Mouse (Mus musculus) liver, adult 2 months (tissue): ENCODE results near the gene Pla2g2e. TPM values are rescaled to one million over a fixed set of nuclear protein-coding genes. Genes with fewer than 3 reads are reported as not detected.
"Not testable (repeated sequence)": the region's sequence is repeated elsewhere in the genome, so short reads cannot be mapped to it uniquely, and the experiment has no call there.

Experiments used
- DNase-seq: peaks from one replicate; pipeline ENCODE4 v3.0.0-alpha.2; 2011; ENCODE audit warnings: low read depth, low spot score; ENCODE audit errors: extremely low read depth
- H3K27ac ChIP-seq: fragments of 200-500 bp; replicated peaks from 2 replicates; pipeline ENCODE4 v1.5.1; 2012; ENCODE audit warnings: low read depth, mild to moderate bottlenecking, control low read depth, inconsistent platforms, low read length; ENCODE audit not compliant: insufficient read depth
- H3K27me3 ChIP-seq: fragments of 200-500 bp; 2 replicates; pipeline ENCODE4 v1.6.1; 2012; ENCODE audit warnings: mild to moderate bottlenecking, moderate library complexity, low read length, inconsistent platforms; ENCODE audit not compliant: control insufficient read depth, insufficient read depth
- H3K36me3 ChIP-seq: fragments of 200-500 bp; 2 replicates; pipeline ENCODE4 v1.6.1; 2012; ENCODE audit warnings: low read length, inconsistent platforms; ENCODE audit not compliant: control insufficient read depth, insufficient read depth
- H3K4me1 ChIP-seq: fragments of 200-500 bp; 2 replicates; pipeline ENCODE4 v1.6.1; 2011; ENCODE audit warnings: low read length; ENCODE audit not compliant: control insufficient read depth, insufficient read depth
- H3K4me3 ChIP-seq: fragments of 200-500 bp; 2 replicates; pipeline ENCODE4 v1.5.1; 2011; ENCODE audit warnings: low read depth, mild to moderate bottlenecking, control low read depth, low read length, moderate library complexity; ENCODE audit not compliant: insufficient read depth
- H3K79me2 ChIP-seq: fragments of 200-500 bp; 2 replicates; pipeline ENCODE4 v1.6.1; 2012; ENCODE audit warnings: inconsistent platforms, mild to moderate bottlenecking, low read length, moderate library complexity; ENCODE audit not compliant: control insufficient read depth, insufficient read depth
- H3K9ac ChIP-seq: fragments of 200-500 bp; 2 replicates; pipeline ENCODE4 v1.6.1; 2012; ENCODE audit warnings: low read depth, mild to moderate bottlenecking, control low read depth, inconsistent platforms, low read length
- CTCF ChIP-seq: fragments of 200-500 bp; IDR thresholded peaks from 2 replicates; pipeline ENCODE4 v1.5.1; 2011; ENCODE audit warnings: low read depth, low read length, control low read depth
- POLR2A ChIP-seq: fragments of 200-500 bp; IDR thresholded peaks from 2 replicates; pipeline ENCODE4 v1.6.1; 2011; ENCODE audit warnings: low read length, control low read depth; ENCODE audit not compliant: insufficient read depth; ENCODE audit errors: extremely low read depth
- WGBS: fragments of 180-500 bp; shearing (Covaris S2); methylation state at CpG from one replicate; pipeline ENCODE4 v1.1.7; 2018; 5-methylcytosine and 5-hydroxymethylcytosine counted together
- polyA plus RNA-seq: library from polyadenylated mRNA; depleted of rRNA; stranded (reverse); fragments of >200 nt; gene quantifications from 2 replicates; pipeline ENCODE4 v1.2.3, GENCODE M21; 2012
- total RNA-seq: library from RNA; depleted of rRNA; stranded (reverse); fragments of >200 nt; gene quantifications from 2 replicates; pipeline ENCODE4 v1.2.3, GENCODE M21; 2014

Gene Pla2g2e
- total and polyA plus RNA-seq, 2 experiments: not detected

DNA sequence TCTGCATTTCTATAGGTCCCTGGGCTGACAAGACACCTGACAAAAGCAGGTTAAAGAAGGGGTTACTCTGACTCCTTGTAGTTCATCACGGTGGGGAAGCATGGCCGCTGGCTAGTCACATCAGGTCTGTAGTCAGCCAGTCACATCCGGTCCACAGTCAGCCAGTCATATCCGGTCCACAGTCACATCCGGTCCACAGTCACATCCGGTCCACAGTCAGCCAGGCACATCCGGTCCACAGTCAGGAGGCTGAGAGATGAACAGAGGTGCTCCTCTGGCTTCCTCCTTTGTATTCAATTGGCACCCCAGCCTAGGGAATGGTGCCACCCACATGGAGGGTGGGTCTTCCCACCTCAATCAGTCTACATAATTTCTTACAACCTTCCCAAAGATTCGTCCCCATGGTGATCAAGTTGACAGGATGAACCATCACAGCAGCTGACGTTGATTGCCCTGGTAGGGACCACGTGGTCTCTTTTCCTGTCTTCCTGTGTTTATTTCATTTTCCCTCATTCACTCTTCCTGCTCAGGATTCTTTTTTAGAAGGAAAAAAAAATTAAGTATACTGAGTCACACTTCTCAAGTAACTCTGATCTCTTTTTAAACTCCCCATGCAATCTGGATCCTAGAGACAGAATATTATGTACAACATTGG, 14.3 kb upstream of the Pla2g2e start, which contains the start of gene Pla2g5:
Gene Pla2g5, minus strand, starts transcription at position 139 of the 655 bp plus-strand sequence.
- Histone ChIP-seq H3K4me3 (no peak within 1 kb of the TSS), H3K9ac (no peak within 1 kb of the TSS), H3K27me3 (0 out of 2 replicates have a peak, but pooled peaks cover under 1% of the 10 kb centered on the region), H3K79me2 (no peaks in the 10 kb centered on the region), H3K4me1 (no peaks in the 10 kb centered on the region), H3K27ac (no peak within 1 kb of the TSS), H3K36me3 (no peaks in the 10 kb centered on the region)
- 64% methylated on average over 10 of the region's 10 CpGs for WGBS
- DNase-seq: no peak
- TF ChIP-seq CTCF (no peak), POLR2A (no peak)

DNA sequence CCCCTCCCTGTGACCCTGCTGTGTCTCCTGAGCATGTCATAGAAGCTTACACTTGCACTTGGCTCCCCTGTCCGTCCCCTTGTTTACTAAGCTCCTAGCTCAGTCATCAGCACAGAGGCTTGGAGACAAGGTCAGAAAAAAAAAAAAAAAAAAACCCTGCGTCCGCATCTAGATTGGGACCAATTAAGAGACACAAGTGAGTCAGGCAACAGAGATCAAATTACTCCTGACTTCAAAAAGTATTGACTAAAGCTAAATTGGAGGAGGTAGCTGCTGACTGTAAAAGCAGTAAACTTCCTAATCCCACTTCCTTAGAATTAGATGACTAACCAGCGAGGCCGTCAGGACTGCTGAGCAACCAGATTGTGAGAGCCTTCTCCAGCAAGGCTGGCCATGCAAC, 12.7 kb upstream of the Pla2g2e start:
- DNase-seq: no peak
- Histone ChIP-seq H3K9ac (no peak overlapping the region), H3K4me1 (no peaks in the 10 kb centered on the region), H3K4me3 (no peak overlapping the region), H3K27ac (no peak overlapping the region), H3K36me3 (no peaks in the 10 kb centered on the region), H3K27me3 (no peaks in the 10 kb centered on the region), H3K79me2 (no peaks in the 10 kb centered on the region)
- TF ChIP-seq CTCF (no peak), POLR2A (no peak)
- 30% methylated on average over 5 of the region's 5 CpGs for WGBS

DNA sequence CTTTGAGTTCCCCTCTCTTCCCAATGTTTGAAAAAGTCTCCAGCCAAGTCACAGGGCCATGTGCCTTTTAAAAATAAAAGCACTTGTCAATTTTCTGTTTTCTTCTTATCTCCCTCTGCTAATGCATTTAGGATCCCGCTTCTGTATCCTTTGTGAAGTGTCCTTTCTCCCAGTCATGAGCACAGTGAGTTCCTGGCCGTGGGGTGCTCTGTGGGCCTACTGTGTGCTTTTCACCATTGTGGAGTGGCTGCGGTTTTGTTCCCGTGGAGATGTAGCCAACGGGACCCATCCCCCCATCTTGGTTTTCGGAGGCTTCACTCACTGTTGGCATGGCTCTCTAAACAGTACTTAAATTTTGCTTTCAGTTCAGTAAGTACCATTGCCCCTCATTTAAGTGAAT, 11.8 kb upstream of the Pla2g2e start:
- no peak overlapping the region for H3K27ac ChIP-seq
- 56% methylated on average over 6 of the region's 6 CpGs for WGBS
- no peaks in the 10 kb centered on the region for H3K27me3 ChIP-seq
- H3K9ac ChIP-seq: no peak overlapping the region
- DNase-seq: no peak
- H3K79me2 ChIP-seq: no peaks in the 10 kb centered on the region
- TF ChIP-seq CTCF (no peak), POLR2A (no peak)
- H3K4me1 ChIP-seq: no peaks in the 10 kb centered on the region
- no peak overlapping the region for H3K4me3 ChIP-seq
- no peaks in the 10 kb centered on the region for H3K36me3 ChIP-seq

DNA sequence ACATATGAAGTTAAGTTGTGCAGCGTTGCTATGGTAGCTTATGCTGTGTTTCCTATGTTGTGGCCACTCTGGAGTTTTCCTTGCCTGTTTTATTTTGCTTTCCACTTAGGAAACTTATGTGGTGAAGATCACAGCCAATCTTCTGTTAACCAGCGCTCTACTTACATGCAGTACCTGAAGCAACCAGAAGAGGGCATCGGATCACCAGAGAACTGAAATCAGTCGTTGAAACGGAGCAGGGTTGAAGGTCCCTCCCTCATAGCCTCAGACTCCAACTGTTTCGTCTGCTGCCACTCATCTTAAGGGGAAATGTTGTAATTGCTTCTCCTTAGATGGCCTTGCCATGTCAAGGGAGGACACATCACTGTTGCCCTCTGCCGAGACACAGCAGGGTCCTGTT, 11.3 kb upstream of the Pla2g2e start:
- Histone ChIP-seq H3K4me1 (no peaks in the 10 kb centered on the region), H3K27me3 (no peaks in the 10 kb centered on the region), H3K79me2 (no peaks in the 10 kb centered on the region), H3K9ac (no peak overlapping the region), H3K4me3 (no peak overlapping the region), H3K36me3 (no peaks in the 10 kb centered on the region), H3K27ac (no peak overlapping the region)
- TF ChIP-seq POLR2A (no peak), CTCF (peak; percentile 73)
- peak; percentile 54 for DNase-seq
- 13% methylated on average over 7 of the region's 7 CpGs for WGBS

DNA sequence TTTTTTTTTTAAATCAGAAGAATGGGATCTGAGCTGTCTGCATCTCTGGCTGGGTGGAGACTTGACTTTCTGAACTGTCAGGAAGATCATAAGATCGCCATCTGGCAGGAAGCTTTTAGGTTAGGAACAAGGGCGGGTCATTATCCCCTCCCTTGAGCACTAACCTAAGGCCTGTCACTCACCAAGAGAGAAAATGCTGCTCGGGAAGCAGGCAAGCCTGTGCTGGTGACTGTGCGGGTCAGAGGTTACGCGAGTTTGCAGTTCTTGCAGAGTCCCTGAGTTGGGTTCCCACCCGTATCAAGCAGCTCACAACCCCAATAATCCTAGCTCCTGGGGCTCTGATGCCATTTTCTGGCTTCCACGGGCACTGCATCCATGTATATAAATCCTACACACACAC, 9.1 kb upstream of the Pla2g2e start:
- no peak for DNase-seq

DNA sequence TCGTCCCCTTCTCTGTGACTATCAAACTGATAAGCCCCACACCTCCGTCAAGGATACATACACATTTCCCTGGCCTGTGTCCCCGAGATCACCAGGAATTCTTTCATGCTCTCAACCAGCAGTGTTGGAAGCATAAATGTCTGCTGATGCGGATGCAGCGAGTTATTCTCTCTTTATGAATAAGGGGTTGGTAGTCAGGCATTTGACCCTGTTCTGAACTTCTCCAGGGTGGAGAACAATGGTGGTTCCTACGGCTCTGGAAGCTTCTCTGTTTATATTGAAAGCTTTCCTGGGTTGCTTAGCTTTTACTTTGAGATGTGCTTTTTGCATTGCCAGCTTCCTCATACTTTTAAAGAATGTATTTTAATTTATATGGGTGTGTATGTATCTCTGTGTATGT, 3.9 kb upstream of the Pla2g2e start, which contains the start of gene Gm13030:
Gene Gm13030, minus strand, starts transcription at position 101 of the 400 bp plus-strand sequence.
- 86% methylated on average over 6 of the region's 6 CpGs for WGBS
- H3K27me3 ChIP-seq: no peaks in the 10 kb centered on the region
- DNase-seq: no peak
- H3K4me3 ChIP-seq: no peak within 1 kb of the TSS
- H3K27ac ChIP-seq: no peak within 1 kb of the TSS
- no peaks in the 10 kb centered on the region for H3K36me3 ChIP-seq
- no peak for TF ChIP-seq CTCF
- no peak for TF ChIP-seq POLR2A
- no peak within 1 kb of the TSS for H3K9ac ChIP-seq
- no peaks in the 10 kb centered on the region for H3K79me2 ChIP-seq
- no peaks in the 10 kb centered on the region for H3K4me1 ChIP-seq

More for the DNA sequence above, 9.1 kb upstream of the Pla2g2e start:
- Histone ChIP-seq H3K27me3 (no peaks in the 10 kb centered on the region), H3K36me3 (no peaks in the 10 kb centered on the region), H3K79me2 (no peaks in the 10 kb centered on the region), H3K4me1 (no peaks in the 10 kb centered on the region), H3K27ac (no peak overlapping the region), H3K4me3 (no peak overlapping the region), H3K9ac (no peak overlapping the region)
- 61% methylated on average over 8 of the region's 8 CpGs for WGBS
- TF ChIP-seq POLR2A (no peak), CTCF (no peak)

DNA sequence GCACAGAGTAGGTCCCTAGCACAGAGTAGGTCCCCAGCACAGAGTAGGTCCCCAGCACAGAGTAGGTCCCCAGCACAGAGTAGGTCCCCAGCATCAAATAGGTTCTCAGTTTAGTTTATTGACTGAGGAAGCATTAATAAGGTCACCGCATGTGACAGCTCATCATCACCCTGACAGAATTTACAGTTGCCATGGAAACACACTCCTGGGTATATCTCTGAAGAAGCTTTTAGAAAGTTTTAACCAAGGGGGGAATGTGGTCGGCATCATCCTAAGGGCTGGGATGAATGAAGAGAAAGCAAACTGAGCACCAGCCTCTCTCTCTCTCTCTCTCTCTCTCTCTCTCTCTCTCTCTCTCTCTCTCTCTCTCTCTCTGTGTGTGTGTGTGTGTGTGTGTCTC, 2.5 kb upstream of the Pla2g2e start:
- not testable (repeated sequence) for DNase-seq, H3K36me3 ChIP-seq, H3K4me3 ChIP-seq, H3K9ac ChIP-seq, H3K4me1 ChIP-seq, H3K27ac ChIP-seq, H3K79me2 ChIP-seq, H3K27me3 ChIP-seq
- WGBS: 87% methylated on average over 2 of the region's 2 CpGs
